Mouse (Mus musculus) bone marrow, adult 2 months (tissue): ENCODE results near the gene Tvp23a.

Source experiments
- CTCF ChIP-seq: fragments of 200-500 bp; IDR thresholded peaks from 2 replicates; pipeline ENCODE4 v1.5.1; 2011; ENCODE audit warnings: low read length, control low read depth; ENCODE audit not compliant: control insufficient read depth, insufficient read depth
- POLR2A ChIP-seq: fragments of 200-500 bp; IDR thresholded peaks from 2 replicates; pipeline ENCODE4 v1.6.1; 2011; ENCODE audit warnings: low read depth, mild to moderate bottlenecking, control low read depth, low read length, borderline replicate concordance; ENCODE audit not compliant: control insufficient read depth

GRCm38 (mm10) chr16:10377286-10377685 lies 69.9 kb downstream of the Tvp23a start:
- TF ChIP-seq CTCF: no peak
- TF ChIP-seq POLR2A: no peak
